Mouse (Mus musculus) heart, embryonic 10.5 days (tissue): ENCODE measurements around the gene Rilp. TPM values are rescaled to one million over a fixed set of nuclear protein-coding genes. Genes with fewer than 3 reads are reported as not detected.
"Not testable (repeated sequence)": the region's sequence is repeated elsewhere in the genome, so short reads cannot be mapped to it uniquely, and the experiment has no call there.

Experiments
- DNase-seq: peaks from one replicate; pipeline ENCODE4 v3.0.0-alpha.2; 2017; ENCODE audit warnings: low spot score
- H3K27ac ChIP-seq: fragments of 300-500 bp; sonication (generic); 2 replicates; pipeline ENCODE4 v1.5.1; 2016; ENCODE audit warnings: mild to moderate bottlenecking
- H3K27me3 ChIP-seq: fragments of 300-500 bp; sonication (generic); 2 replicates; pipeline ENCODE4 v1.6.1; 2016; ENCODE audit warnings: mild to moderate bottlenecking; ENCODE audit not compliant: poor library complexity, insufficient read depth, severe bottlenecking
- H3K36me3 ChIP-seq: fragments of 300-500 bp; sonication (generic); 2 replicates; pipeline ENCODE4 v1.6.1; 2016; ENCODE audit warnings: mild to moderate bottlenecking, moderate library complexity
- H3K4me1 ChIP-seq: fragments of 300-500 bp; sonication (generic); 2 replicates; pipeline ENCODE4 v1.6.1; 2016; ENCODE audit warnings: mild to moderate bottlenecking
- H3K4me3 ChIP-seq: fragments of 300-500 bp; sonication (generic); 2 replicates; pipeline ENCODE4 v1.5.1; 2016; ENCODE audit warnings: mild to moderate bottlenecking, moderate library complexity
- H3K9me3 ChIP-seq: fragments of 300-500 bp; sonication (generic); 2 replicates; pipeline ENCODE4 v1.6.1; 2016; ENCODE audit warnings: mild to moderate bottlenecking, moderate library complexity
- WGBS: fragments of 180-500 bp; shearing (Covaris S2); methylation state at CpG from one replicate; pipeline ENCODE4 v1.1.7; 2016; 5-methylcytosine and 5-hydroxymethylcytosine counted together
- polyA plus RNA-seq: library from polyadenylated mRNA; unstranded; fragments of >200 nt; fragmentation: Nextera tagmentation; extraction: Ambion mirVana; gene quantifications from 2 replicates; pipeline ENCODE4 v1.2.1, GENCODE M21; 2016

Gene Rilp
- polyA plus RNA-seq, 1 experiment from 2014 or later = 0.78 TPM

DNA sequence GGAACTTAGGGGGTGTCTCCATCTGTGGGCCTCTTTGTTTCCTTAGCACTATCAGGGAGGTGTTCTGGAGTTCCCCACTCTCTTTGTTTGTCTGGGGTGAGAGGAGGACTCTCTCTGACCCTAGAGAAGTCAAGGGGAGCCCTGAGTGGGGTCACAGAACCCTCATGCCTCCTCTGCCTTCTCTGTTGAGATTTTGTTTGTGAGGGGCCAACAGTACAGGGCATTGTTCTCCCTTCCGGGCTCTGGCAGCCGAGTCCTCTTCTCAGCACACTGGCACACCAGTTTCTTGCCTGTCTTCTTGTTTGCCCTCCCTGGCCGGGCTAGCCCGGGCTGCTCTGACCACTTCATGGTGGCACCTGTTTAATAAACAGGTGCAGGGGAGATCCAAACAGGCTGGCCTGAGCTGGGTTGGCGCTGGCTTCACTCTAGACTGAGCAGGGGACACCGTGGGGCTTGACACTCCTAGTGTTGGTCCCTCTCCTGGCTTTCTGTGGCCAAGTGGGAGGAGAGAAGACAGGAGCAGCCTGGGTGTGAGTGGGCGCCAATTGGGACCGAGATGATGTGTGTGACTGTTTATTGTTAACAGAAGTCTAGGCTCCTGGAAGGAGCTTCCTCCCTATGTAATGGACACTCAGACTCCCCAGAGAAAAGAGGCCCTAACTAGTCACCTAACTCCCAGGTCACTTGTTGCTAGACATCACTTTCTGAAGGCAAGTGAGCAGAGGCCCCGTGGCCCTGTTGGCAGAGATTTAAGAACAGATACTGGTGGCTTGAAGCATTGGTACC lies 28.5 kb downstream of the Rilp start:
- 68% methylated on average over 9 of the region's 9 CpGs for WGBS
- no peak overlapping the region for H3K4me3 ChIP-seq

GRCm38 (mm10) chr11:75538970-75539299 lies 29.0 kb downstream of the Rilp start:
- no peak overlapping the region for H3K27ac ChIP-seq

More for the DNA sequence above, 28.5 kb downstream of the Rilp start:
- Histone ChIP-seq H3K4me1 (peaks cover 55% of the 10 kb centered on the region), H3K27ac (peak overlapping the region; percentile 83), H3K27me3 (peaks cover 6% of the 10 kb centered on the region; the same call in 1 of the 2 replicates), H3K9me3 (no peaks in the 10 kb centered on the region), H3K36me3 (no peaks in the 10 kb centered on the region)
- DNase-seq = no peak

GRCm38 (mm10) chr11:75540209-75540608 lies 30.3 kb downstream of the Rilp start:
- WGBS = 78% methylated on average over 8 of the region's 8 CpGs

More at GRCm38 (mm10) chr11:75538970-75539299, 29.0 kb downstream of the Rilp start:
- Histone ChIP-seq H3K36me3 (no peaks in the 10 kb centered on the region), H3K27me3 (peaks cover 6% of the 10 kb centered on the region; the same call in 1 of the 2 replicates), H3K4me3 (no peak overlapping the region), H3K9me3 (no peaks in the 10 kb centered on the region), H3K4me1 (peaks cover 55% of the 10 kb centered on the region)
- no peak for DNase-seq
- 86% methylated on average over 13 of the region's 13 CpGs for WGBS

DNA sequence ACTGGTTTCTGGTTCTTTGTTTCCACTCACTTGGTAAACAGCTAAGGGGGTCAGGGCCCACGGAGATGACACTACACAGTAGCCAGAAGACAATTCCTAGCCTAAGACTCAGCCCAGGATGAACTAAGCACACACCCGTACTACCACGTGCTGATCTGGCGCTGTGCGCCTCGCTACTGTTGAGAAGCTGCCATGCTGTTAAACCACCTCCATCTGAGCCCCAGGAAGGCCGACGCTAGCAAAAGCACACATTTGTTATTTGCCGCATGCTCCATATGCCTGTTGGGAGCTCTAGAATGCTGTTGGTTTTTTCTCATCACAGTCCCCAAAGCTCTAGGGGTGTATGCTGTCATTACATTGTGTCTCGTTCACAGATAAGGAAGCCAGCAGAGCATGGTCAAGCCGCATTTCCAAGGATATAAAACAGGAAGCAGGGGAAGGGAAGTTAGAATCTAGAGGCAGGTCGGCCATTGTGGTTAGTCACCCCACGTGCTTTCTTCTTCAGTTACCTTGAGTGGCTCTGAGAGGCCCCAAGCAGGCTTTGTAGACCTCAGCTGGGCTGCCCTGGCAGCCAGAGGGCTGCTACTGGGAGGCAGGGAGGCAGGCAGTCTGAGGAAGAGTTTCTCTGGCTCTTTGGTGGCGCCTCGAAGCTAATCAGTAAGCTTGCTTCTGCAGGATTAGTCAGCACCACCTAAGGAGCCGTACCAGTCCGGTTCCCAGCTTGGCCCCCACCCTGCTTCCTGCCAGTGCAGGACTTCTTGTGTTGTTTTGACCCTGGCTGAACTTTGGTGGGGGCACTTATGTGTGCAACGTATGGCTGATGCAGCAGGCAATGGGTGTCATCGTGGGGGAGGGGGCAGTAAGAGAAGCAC lies 31.1 kb downstream of the Rilp start:
- no peak for DNase-seq
- Histone ChIP-seq H3K27me3 (peaks cover 6% of the 10 kb centered on the region; the same call in 1 of the 2 replicates), H3K36me3 (peaks cover 4% of the 10 kb centered on the region; the same call in 1 of the 2 replicates), H3K27ac (peak overlapping the region; percentile 80), H3K4me3 (no peak overlapping the region), H3K4me1 (peaks cover 57% of the 10 kb centered on the region), H3K9me3 (no peaks in the 10 kb centered on the region)
- 60% methylated on average over 19 of the region's 19 CpGs for WGBS

More at GRCm38 (mm10) chr11:75540209-75540608, 30.3 kb downstream of the Rilp start:
- no peak overlapping the region for H3K4me3 ChIP-seq
- DNase-seq = no peak
- no peaks in the 10 kb centered on the region for H3K9me3 ChIP-seq
- peak overlapping the region; percentile 29; the same call in 1 of the 2 replicates for H3K27ac ChIP-seq
- peaks cover 4% of the 10 kb centered on the region; the same call in 1 of the 2 replicates for H3K36me3 ChIP-seq
- peaks cover 6% of the 10 kb centered on the region; the same call in 1 of the 2 replicates for H3K27me3 ChIP-seq
- peaks cover 56% of the 10 kb centered on the region for H3K4me1 ChIP-seq

DNA sequence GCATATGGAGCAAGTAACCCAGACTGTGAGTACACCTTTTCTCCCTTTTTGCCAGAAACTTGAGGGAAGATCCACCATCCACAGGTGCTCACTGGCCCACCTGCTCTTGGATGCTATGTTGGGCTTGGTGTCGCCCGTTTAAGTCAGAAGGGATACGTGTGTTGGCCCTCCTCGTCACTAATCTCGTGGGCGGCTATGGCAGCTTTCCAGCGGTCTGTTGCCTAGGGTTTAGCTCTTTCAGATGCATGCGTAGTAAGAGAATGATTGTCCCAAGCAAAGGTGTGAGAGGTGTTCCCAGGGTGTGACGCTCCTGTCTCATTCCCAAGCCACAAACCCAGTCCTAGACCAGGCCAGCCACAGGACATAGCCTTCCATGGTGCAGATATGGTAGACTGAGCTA lies 34.8 kb downstream of the Rilp start:
- no peak for DNase-seq
- WGBS = 89% methylated on average over 9 of the region's 9 CpGs
- H3K36me3 ChIP-seq = peaks cover 4% of the 10 kb centered on the region; the same call in 1 of the 2 replicates
- H3K27ac ChIP-seq = no peak overlapping the region
- peaks cover 47% of the 10 kb centered on the region for H3K4me1 ChIP-seq
- H3K27me3 ChIP-seq = no peaks in the 10 kb centered on the region
- H3K9me3 ChIP-seq = no peaks in the 10 kb centered on the region
- no peak overlapping the region for H3K4me3 ChIP-seq

DNA sequence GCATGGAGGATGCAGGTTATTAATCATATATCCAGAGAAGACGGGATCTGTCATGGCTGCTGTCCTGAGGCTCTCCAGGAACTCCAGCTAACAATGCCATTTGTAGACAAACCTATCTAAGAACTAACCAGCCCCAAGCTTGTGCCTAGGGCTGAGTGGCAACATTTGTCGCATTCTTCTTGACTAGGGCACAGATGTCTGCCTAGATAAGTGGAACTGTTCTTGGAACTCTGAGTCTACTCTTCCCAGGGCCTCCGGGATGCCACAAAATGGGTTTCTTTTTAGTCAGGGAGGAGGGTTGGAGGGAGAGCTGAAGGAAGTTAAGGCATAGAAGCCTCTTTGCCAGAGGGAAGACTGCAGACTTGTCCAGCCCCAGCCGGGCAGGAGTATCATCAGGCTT lies 36.2 kb downstream of the Rilp start:
- Histone ChIP-seq H3K4me3 (no peak overlapping the region), H3K27ac (0 out of 2 replicates have a peak overlapping the region, but pooled peaks have one; percentile 23), H3K36me3 (peaks cover 4% of the 10 kb centered on the region; the same call in 1 of the 2 replicates), H3K4me1 (peaks cover 50% of the 10 kb centered on the region), H3K9me3 (no peaks in the 10 kb centered on the region), H3K27me3 (no peaks in the 10 kb centered on the region)
- no peak for DNase-seq
- WGBS = 60% methylated on average over 4 of the region's 4 CpGs

DNA sequence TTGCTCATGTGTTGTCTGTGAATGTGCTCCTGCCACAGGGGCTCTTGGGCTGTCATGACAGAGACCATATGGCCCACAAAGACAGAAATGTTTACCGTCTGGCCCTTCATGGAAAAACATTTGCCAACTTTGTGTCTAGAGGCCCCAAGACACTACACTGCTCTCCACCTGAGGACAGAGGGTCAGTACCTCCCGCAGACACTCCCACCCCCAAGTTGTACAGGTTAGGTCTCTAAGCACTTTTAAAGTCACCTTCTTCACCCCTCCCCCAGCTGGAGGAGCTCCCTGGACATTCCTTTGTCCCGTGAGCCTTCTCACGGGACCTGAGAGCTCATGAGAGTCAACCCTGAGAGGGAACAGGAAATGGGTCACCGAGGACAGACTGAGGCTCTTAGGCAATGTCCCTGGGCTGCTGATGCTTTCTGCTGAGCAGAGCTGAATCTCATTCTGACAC lies 39.8 kb downstream of the Rilp start:
- peaks cover 56% of the 10 kb centered on the region for H3K4me1 ChIP-seq
- DNase-seq = no peak
- no peak overlapping the region for H3K4me3 ChIP-seq
- H3K27me3 ChIP-seq = no peaks in the 10 kb centered on the region
- H3K36me3 ChIP-seq = peaks cover 4% of the 10 kb centered on the region; the same call in 1 of the 2 replicates
- H3K27ac ChIP-seq = peak overlapping the region; percentile 72
- WGBS = 30% methylated on average over 5 of the region's 5 CpGs
- no peaks in the 10 kb centered on the region for H3K9me3 ChIP-seq

DNA sequence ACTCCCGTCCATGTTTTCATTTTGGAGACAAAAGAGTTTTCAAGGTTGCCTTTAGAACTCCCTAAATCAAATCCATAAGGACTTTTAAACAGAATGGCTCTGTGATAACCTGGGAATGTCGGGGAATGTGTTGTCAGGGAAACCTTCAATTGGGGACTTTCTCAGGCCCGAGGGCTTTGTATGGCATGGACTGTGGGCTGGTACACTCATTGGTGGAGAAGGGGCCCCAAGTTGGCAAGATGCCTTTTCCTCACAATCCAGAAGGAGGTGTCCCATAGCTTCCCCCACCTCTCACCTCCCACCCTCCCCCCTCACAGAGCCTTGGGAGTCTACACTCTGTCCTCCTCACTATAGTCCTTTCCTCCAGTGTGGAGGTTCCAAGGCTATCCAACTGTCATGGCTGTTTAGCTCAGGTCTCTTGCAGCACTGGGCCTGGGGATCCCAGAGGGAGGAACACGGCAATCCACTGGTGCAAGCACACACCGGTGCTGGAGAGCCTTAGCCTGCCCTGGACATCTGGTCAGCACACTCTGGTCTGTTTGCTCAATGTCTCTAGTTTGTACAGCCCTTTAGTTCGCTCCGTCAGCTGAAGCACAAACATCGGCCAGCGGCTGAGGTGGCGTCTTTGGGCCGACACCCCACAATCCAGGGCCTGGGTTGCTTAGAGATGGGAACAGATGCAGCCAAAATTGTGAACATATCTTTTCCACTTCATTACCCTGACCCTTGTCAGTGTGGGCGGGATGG lies 40.5 kb downstream of the Rilp start:
- Histone ChIP-seq H3K36me3 (no peaks in the 10 kb centered on the region), H3K4me1 (peaks cover 50% of the 10 kb centered on the region), H3K9me3 (no peaks in the 10 kb centered on the region), H3K4me3 (no peak overlapping the region), H3K27me3 (no peaks in the 10 kb centered on the region), H3K27ac (peak overlapping the region; percentile 72; the same call in 1 of the 2 replicates)
- no peak for DNase-seq
- 79% methylated on average over 12 of the region's 12 CpGs for WGBS

DNA sequence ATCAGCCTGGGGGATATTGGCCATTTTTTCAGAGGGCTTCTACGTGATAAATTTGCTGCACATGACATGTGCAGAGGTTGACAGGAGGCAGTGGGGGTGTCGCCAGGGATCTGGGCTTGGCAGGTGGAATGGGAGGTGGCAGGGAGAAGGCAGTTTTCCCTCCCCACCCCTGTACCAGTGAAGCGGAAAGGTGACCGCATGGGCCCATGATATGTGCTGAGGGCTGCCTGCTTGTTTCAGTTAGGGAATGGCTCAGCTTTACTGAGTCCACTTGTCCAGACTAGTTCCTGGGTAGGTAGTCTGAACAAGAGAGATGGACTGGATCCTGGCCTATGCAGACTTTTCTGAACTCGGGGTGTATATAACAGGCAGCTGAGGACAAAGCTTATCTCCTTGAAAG lies 41.4 kb downstream of the Rilp start:
- 87% methylated on average over 5 of the region's 5 CpGs for WGBS
- H3K27ac ChIP-seq = 0 out of 2 replicates have a peak overlapping the region, but pooled peaks have one; percentile 83

GRCm38 (mm10) chr11:75551961-75552441 lies 42.1 kb downstream of the Rilp start:
- Histone ChIP-seq H3K36me3 (peaks cover under 1% of the 10 kb centered on the region; the same call in 1 of the 2 replicates), H3K9me3 (no peaks in the 10 kb centered on the region), H3K27me3 (no peaks in the 10 kb centered on the region), H3K27ac (peak overlapping the region; percentile 83), H3K4me3 (no peak overlapping the region), H3K4me1 (peaks cover 39% of the 10 kb centered on the region)
- WGBS = 68% methylated on average over 9 of the region's 9 CpGs
- DNase-seq = no peak

More for the DNA sequence above, 41.4 kb downstream of the Rilp start:
- H3K4me1 ChIP-seq = peaks cover 40% of the 10 kb centered on the region
- no peaks in the 10 kb centered on the region for H3K27me3 ChIP-seq
- no peaks in the 10 kb centered on the region for H3K9me3 ChIP-seq
- H3K36me3 ChIP-seq = no peaks in the 10 kb centered on the region
- no peak for DNase-seq
- no peak overlapping the region for H3K4me3 ChIP-seq

GRCm38 (mm10) chr11:75552906-75553482 lies 43.1 kb downstream of the Rilp start:
- no peak overlapping the region for H3K4me3 ChIP-seq
- peak overlapping the region; percentile 48; the same call in 1 of the 2 replicates for H3K27ac ChIP-seq
- peaks cover 45% of the 10 kb centered on the region for H3K4me1 ChIP-seq
- no peaks in the 10 kb centered on the region for H3K9me3 ChIP-seq
- no peak for DNase-seq
- WGBS = 41% methylated on average over 7 of the region's 7 CpGs
- peaks cover 8% of the 10 kb centered on the region; the same call in 1 of the 2 replicates for H3K36me3 ChIP-seq
- H3K27me3 ChIP-seq = no peaks in the 10 kb centered on the region

DNA sequence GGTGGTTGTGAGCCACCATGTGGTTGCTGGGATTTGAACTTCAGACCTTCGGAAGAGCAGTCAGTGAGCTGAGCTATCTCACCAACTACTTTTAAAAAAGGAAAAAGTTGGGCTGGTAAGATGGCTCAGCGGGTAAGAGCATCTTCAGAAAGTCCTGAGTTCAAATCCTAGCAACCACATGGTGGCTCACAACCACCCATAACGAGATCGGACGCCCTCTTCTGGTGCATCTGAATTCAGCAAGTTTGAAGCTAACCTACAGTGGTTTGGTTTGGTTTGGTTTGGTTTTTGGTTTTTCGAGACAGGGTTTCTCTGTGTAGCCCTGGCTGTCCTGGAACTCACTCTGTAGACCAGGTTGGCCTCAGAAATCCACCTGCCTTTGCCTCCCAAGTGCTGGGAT lies 46.1 kb downstream of the Rilp start:
- H3K9me3 ChIP-seq, H3K27ac ChIP-seq, DNase-seq, H3K27me3 ChIP-seq, H3K4me3 ChIP-seq: not testable (repeated sequence)
- peaks cover 23% of the 10 kb centered on the region for H3K4me1 ChIP-seq
- peaks cover 11% of the 10 kb centered on the region; the same call in 1 of the 2 replicates for H3K36me3 ChIP-seq
- 83% methylated on average over 6 of the region's 6 CpGs for WGBS
